Mouse (Mus musculus): Measurements from ENCODE around the gene Rapgef1. TPM values are rescaled to one million over a fixed set of nuclear protein-coding genes. Genes with fewer than 3 reads are reported as not detected.

Rapgef1 gene
- polyA plus RNA-seq, 1 experiment from 2014 or later, result 23.0 TPM

- WGBS, result 88% methylated on average over 5 of the region's 5 CpGs
- Histone ChIP-seq H3K4me1 (replicated peaks; ENCODE audit: control insufficient read depth, insufficient read depth, low read length) (0 out of 2 replicates have a peak, but pooled peaks cover 2% of the 10 kb centered on the region), H3K4me3 (ENCODE audit: low read depth, low read length) (no peak overlapping the region), H3K27me3 (ENCODE audit: control insufficient read depth, insufficient read depth, low read length) (no peaks in the 10 kb centered on the region), H3K9me3 (ENCODE audit: control insufficient read depth, low read length) (no peaks in the 10 kb centered on the region), H3K27ac (ENCODE audit: low read depth, low read length) (no peak overlapping the region), H3K36me3 (ENCODE audit: control insufficient read depth, insufficient read depth, low read length) (no peaks in the 10 kb centered on the region; the same call in 1 of the 2 replicates), H3K9ac (ENCODE audit: low read length) (no peak overlapping the region), H3K4me2 (ENCODE audit: low read depth, low read length, severe bottlenecking) (no peak overlapping the region)
- DNase-seq (ENCODE audit: low spot score) (no peak), ATAC-seq (replicated peaks; ENCODE audit: low FRiP score) (no peak)
Observed at GRCm38 (mm10) chr2:29677842-29678241, 58.3 kb downstream of the Rapgef1 start.

DNA sequence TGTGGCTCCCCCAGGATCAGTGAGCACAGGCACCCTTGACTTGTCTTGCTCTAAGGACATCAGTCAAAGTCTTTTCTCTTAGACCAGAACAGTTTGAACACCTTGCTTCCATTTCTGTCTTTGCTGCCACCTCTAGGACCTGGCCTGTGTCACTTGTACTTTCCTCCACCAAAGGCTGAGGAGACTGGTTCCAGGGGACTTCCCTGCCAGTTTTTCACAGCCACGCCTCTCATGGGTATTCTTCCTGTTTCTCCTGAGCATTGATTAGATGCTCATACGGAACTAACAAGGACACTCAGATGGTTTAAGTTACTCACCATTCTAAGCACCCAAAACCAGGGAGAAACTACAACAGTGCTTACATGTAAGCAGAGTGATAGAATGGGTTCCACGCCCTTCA, 59.0 kb downstream of the Rapgef1 start:
- no peaks in the 10 kb centered on the region for H3K9me3 ChIP-seq (ENCODE audit: control insufficient read depth, low read length)
- 84% methylated on average over 3 of the region's 3 CpGs for WGBS
- no peaks in the 10 kb centered on the region; the same call in 1 of the 2 replicates for H3K36me3 ChIP-seq (ENCODE audit: control insufficient read depth, insufficient read depth, low read length)
- ATAC-seq (replicated peaks; ENCODE audit: low FRiP score), result no peak
- no peaks in the 10 kb centered on the region for H3K27me3 ChIP-seq (ENCODE audit: control insufficient read depth, insufficient read depth, low read length)
- H3K4me2 ChIP-seq (ENCODE audit: low read depth, low read length, severe bottlenecking), result no peak overlapping the region
- 0 out of 2 replicates have a peak, but pooled peaks cover 2% of the 10 kb centered on the region for H3K4me1 ChIP-seq (replicated peaks; ENCODE audit: control insufficient read depth, insufficient read depth, low read length)
- no peak overlapping the region for H3K4me3 ChIP-seq (ENCODE audit: low read depth, low read length)
- no peak overlapping the region for H3K9ac ChIP-seq (ENCODE audit: low read length)
- no peak overlapping the region for H3K27ac ChIP-seq (ENCODE audit: low read depth, low read length)
- DNase-seq (ENCODE audit: low spot score), result no peak

GRCm38 (mm10) chr2:29679710-29680584, 60.4 kb downstream of the Rapgef1 start:
- H3K4me2 ChIP-seq (ENCODE audit: low read depth, low read length, severe bottlenecking), result no peak overlapping the region
- no peak for DNase-seq (ENCODE audit: low spot score)
- no peak overlapping the region for H3K4me3 ChIP-seq (ENCODE audit: low read depth, low read length)
- H3K4me1 ChIP-seq (replicated peaks; ENCODE audit: control insufficient read depth, insufficient read depth, low read length), result no peaks in the 10 kb centered on the region
- H3K9ac ChIP-seq (ENCODE audit: low read length), result no peak overlapping the region
- H3K27me3 ChIP-seq (ENCODE audit: control insufficient read depth, insufficient read depth, low read length), result no peaks in the 10 kb centered on the region
- H3K36me3 ChIP-seq (ENCODE audit: control insufficient read depth, insufficient read depth, low read length), result no peaks in the 10 kb centered on the region; the same call in 1 of the 2 replicates
- no peaks in the 10 kb centered on the region for H3K9me3 ChIP-seq (ENCODE audit: control insufficient read depth, low read length)
- ATAC-seq (replicated peaks; ENCODE audit: low FRiP score), result no peak
- WGBS, result 90% methylated on average over 6 of the region's 6 CpGs
- no peak overlapping the region for H3K27ac ChIP-seq (ENCODE audit: low read depth, low read length)

DNA sequence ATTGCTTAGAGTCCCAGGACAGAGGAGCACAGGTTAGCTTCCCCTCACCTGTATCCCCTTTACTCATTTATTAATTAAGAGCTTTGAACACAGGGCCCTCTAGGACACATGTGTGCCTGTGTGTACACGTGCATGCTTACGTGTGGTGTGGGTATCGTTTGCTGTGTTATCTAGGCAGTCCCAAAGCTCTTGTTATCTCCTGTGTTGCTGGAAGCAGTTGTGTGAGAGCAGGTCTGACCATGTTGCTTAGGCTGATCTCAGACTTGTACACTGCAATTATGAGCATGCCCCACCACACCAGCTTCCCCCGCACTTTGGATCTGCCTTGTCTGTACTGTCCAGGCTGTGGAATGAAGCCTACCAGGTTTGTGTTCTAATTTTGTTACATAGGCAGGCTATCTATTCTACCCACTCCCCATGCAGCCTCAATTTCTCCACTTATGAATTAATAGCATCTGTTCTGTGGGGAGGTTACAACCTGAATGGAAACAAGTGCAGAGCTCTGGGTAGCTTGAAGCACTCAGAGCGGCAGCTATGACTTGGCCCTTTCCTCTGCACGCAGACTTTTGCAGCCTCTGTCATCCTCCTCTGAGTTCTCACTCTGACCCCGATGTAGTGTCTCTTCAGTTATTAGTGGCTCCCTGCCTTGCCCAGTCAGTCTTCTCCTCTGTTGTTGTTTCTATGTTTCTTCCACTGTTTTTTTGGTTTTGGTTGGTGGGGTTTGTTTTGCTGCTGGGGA, 63.9 kb downstream of the Rapgef1 start:
- Histone ChIP-seq H3K27ac (ENCODE audit: low read depth, low read length) (no peak overlapping the region), H3K9me3 (ENCODE audit: control insufficient read depth, low read length) (no peaks in the 10 kb centered on the region), H3K27me3 (ENCODE audit: control insufficient read depth, insufficient read depth, low read length) (no peaks in the 10 kb centered on the region), H3K4me2 (ENCODE audit: low read depth, low read length, severe bottlenecking) (no peak overlapping the region), H3K9ac (ENCODE audit: low read length) (no peak overlapping the region), H3K4me3 (ENCODE audit: low read depth, low read length) (no peak overlapping the region), H3K36me3 (ENCODE audit: control insufficient read depth, insufficient read depth, low read length) (no peaks in the 10 kb centered on the region; the same call in none of the 2 replicates), H3K4me1 (replicated peaks; ENCODE audit: control insufficient read depth, insufficient read depth, low read length) (no peaks in the 10 kb centered on the region)
- DNase-seq (ENCODE audit: low spot score) (no peak), ATAC-seq (replicated peaks; ENCODE audit: low FRiP score) (no peak)
- WGBS, result 94% methylated on average over 7 of the region's 7 CpGs

GRCm38 (mm10) chr2:29684498-29684897, 65.0 kb downstream of the Rapgef1 start:
- ATAC-seq (replicated peaks; ENCODE audit: low FRiP score), result no peak
- Histone ChIP-seq H3K4me2 (ENCODE audit: low read depth, low read length, severe bottlenecking) (no peak overlapping the region), H3K27me3 (ENCODE audit: control insufficient read depth, insufficient read depth, low read length) (no peaks in the 10 kb centered on the region), H3K9me3 (ENCODE audit: control insufficient read depth, low read length) (no peaks in the 10 kb centered on the region), H3K4me1 (replicated peaks; ENCODE audit: control insufficient read depth, insufficient read depth, low read length) (no peaks in the 10 kb centered on the region), H3K9ac (ENCODE audit: low read length) (no peak overlapping the region), H3K36me3 (ENCODE audit: control insufficient read depth, insufficient read depth, low read length) (peaks cover 3% of the 10 kb centered on the region; the same call in 1 of the 2 replicates), H3K27ac (ENCODE audit: low read depth, low read length) (no peak overlapping the region), H3K4me3 (ENCODE audit: low read depth, low read length) (no peak overlapping the region)
- WGBS, result 43% methylated on average over 2 of the region's 2 CpGs
- DNase-seq (ENCODE audit: low spot score), result no peak

DNA sequence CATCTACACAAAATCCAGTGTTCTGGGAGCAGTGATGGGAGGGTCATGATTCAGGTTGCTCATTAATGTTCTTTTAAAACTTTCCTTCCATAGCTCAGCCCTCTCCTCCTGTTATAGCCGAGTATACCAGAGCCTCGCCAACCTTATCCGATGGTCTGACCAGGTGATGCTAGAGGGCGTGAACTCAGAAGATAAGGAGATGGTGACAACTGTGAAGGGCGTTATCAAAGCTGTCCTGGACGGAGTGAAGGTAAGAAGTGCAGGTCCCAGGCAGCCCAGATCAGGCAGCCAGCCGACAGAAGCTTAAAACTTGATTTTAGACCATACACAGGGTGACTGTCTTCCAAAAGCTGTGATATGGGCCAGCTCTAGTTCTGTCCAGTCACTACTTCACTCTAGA, 69.5 kb downstream of the Rapgef1 start:
- Histone ChIP-seq H3K4me3 (ENCODE audit: low read depth, low read length) (no peak overlapping the region), H3K9ac (ENCODE audit: low read length) (no peak overlapping the region), H3K36me3 (ENCODE audit: control insufficient read depth, insufficient read depth, low read length) (peaks cover 7% of the 10 kb centered on the region; the same call in 1 of the 2 replicates), H3K27ac (ENCODE audit: low read depth, low read length) (no peak overlapping the region), H3K27me3 (ENCODE audit: control insufficient read depth, insufficient read depth, low read length) (no peaks in the 10 kb centered on the region), H3K9me3 (ENCODE audit: control insufficient read depth, low read length) (no peaks in the 10 kb centered on the region), H3K4me2 (ENCODE audit: low read depth, low read length, severe bottlenecking) (no peak overlapping the region), H3K4me1 (replicated peaks; ENCODE audit: control insufficient read depth, insufficient read depth, low read length) (no peaks in the 10 kb centered on the region)
- 92% methylated on average over 7 of the region's 7 CpGs for WGBS
- DNase-seq (ENCODE audit: low spot score) (no peak), ATAC-seq (replicated peaks; ENCODE audit: low FRiP score) (no peak)

GRCm38 (mm10) chr2:29689495-29689894, 70.0 kb downstream of the Rapgef1 start:
- Histone ChIP-seq H3K27me3 (ENCODE audit: control insufficient read depth, insufficient read depth, low read length) (no peaks in the 10 kb centered on the region), H3K27ac (ENCODE audit: low read depth, low read length) (no peak overlapping the region), H3K9ac (ENCODE audit: low read length) (no peak overlapping the region), H3K36me3 (ENCODE audit: control insufficient read depth, insufficient read depth, low read length) (peaks cover 7% of the 10 kb centered on the region; the same call in 1 of the 2 replicates), H3K4me1 (replicated peaks; ENCODE audit: control insufficient read depth, insufficient read depth, low read length) (no peaks in the 10 kb centered on the region), H3K9me3 (ENCODE audit: control insufficient read depth, low read length) (no peaks in the 10 kb centered on the region), H3K4me2 (ENCODE audit: low read depth, low read length, severe bottlenecking) (no peak overlapping the region), H3K4me3 (ENCODE audit: low read depth, low read length) (no peak overlapping the region)
- ATAC-seq (replicated peaks; ENCODE audit: low FRiP score) (no peak), DNase-seq (ENCODE audit: low spot score) (no peak)
- 88% methylated on average over 2 of the region's 2 CpGs for WGBS

DNA sequence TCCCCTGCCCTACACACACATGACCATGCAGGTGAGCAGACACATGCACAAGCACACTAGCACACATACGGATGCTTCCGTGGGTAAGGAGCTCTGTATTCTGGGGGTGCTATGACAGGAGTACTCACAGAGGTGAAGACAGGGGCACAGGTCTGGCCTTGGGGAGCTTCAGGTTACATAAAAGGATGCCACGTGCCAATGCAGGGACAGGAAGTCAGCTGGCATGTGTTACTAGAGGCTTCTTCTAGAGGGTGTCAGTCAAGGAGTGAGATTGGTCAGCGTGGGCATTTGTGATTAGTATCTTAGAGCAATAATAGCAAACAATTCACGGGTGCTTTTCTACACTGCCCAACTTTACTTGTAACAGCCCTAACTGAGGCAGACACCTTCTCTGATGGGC, 71.5 kb downstream of the Rapgef1 start:
- WGBS, result 93% methylated on average over 5 of the region's 5 CpGs
- no peaks in the 10 kb centered on the region for H3K4me1 ChIP-seq (replicated peaks; ENCODE audit: control insufficient read depth, insufficient read depth, low read length)
- DNase-seq (ENCODE audit: low spot score), result no peak
- no peaks in the 10 kb centered on the region for H3K27me3 ChIP-seq (ENCODE audit: control insufficient read depth, insufficient read depth, low read length)
- no peak overlapping the region for H3K4me2 ChIP-seq (ENCODE audit: low read depth, low read length, severe bottlenecking)
- no peak overlapping the region for H3K27ac ChIP-seq (ENCODE audit: low read depth, low read length)
- no peak overlapping the region for H3K9ac ChIP-seq (ENCODE audit: low read length)
- ATAC-seq (replicated peaks; ENCODE audit: low FRiP score), result no peak
- no peaks in the 10 kb centered on the region for H3K9me3 ChIP-seq (ENCODE audit: control insufficient read depth, low read length)
- peaks cover 7% of the 10 kb centered on the region; the same call in 1 of the 2 replicates for H3K36me3 ChIP-seq (ENCODE audit: control insufficient read depth, insufficient read depth, low read length)
- no peak overlapping the region for H3K4me3 ChIP-seq (ENCODE audit: low read depth, low read length)

Data from forebrain, embryonic 11.5 days (tissue).